Mouse (Mus musculus): ENCODE results near the gene Pcnx3.

Gene Pcnx3

GRCm38 (mm10) chr19:5688200-5689087 lies at the start of gene Pcnx3, which contains the start of gene Map3k11:
Gene Pcnx3, minus strand, starts transcription at chr19:5688908.
Gene Map3k11, plus strand, starts transcription at chr19:5688742.
- DNase-seq (ENCODE audit: low read depth, low spot score) = peak; percentile 99

- no peak for DNase-seq (ENCODE audit: low read depth, low spot score)
Measured at GRCm38 (mm10) chr19:5734325-5734724, 45.6 kb upstream of the Pcnx3 start.

- peak; percentile 87 for DNase-seq (ENCODE audit: low read depth, low spot score)
Measured at GRCm38 (mm10) chr19:5731264-5731978, 42.7 kb upstream of the Pcnx3 start.

GRCm38 (mm10) chr19:5730314-5731186 lies 41.8 kb upstream of the Pcnx3 start:
- no peak for DNase-seq (ENCODE audit: low read depth, low spot score)

- DNase-seq (ENCODE audit: low read depth, low spot score) = peak; percentile 66
Measured at GRCm38 (mm10) chr19:5729444-5729815, 40.7 kb upstream of the Pcnx3 start, which contains the start of gene Fam89b. Gene Fam89b, minus strand, starts transcription at chr19:5729653.

- no peak for DNase-seq (ENCODE audit: low read depth, low spot score)
Measured at GRCm38 (mm10) chr19:5728631-5729443, 40.1 kb upstream of the Pcnx3 start.

- DNase-seq (ENCODE audit: low read depth, low spot score) = no peak
Measured at GRCm38 (mm10) chr19:5727701-5728100, 39.0 kb upstream of the Pcnx3 start.

- no peak for DNase-seq (ENCODE audit: low read depth, low spot score)
Measured at GRCm38 (mm10) chr19:5726961-5727578, 38.4 kb upstream of the Pcnx3 start.

GRCm38 (mm10) chr19:5725767-5726515 lies 37.2 kb upstream of the Pcnx3 start, which contains the start of gene Ehbp1l1:
Gene Ehbp1l1, minus strand, starts transcription at chr19:5726317.
- no peak for DNase-seq (ENCODE audit: low read depth, low spot score)

GRCm38 (mm10) chr19:5725029-5725707 lies 36.5 kb upstream of the Pcnx3 start:
- no peak for DNase-seq (ENCODE audit: low read depth, low spot score)

- DNase-seq (ENCODE audit: low read depth, low spot score) = no peak
Measured at GRCm38 (mm10) chr19:5724549-5724941, 35.8 kb upstream of the Pcnx3 start.

GRCm38 (mm10) chr19:5723934-5724548 lies 35.3 kb upstream of the Pcnx3 start:
- no peak for DNase-seq (ENCODE audit: low read depth, low spot score)

- DNase-seq (ENCODE audit: low read depth, low spot score) = no peak
Measured at GRCm38 (mm10) chr19:5722848-5723425, 34.2 kb upstream of the Pcnx3 start.

GRCm38 (mm10) chr19:5721233-5721632 lies 32.5 kb upstream of the Pcnx3 start:
- DNase-seq (ENCODE audit: low read depth, low spot score) = no peak

- DNase-seq (ENCODE audit: low read depth, low spot score) = no peak
Measured at GRCm38 (mm10) chr19:5716955-5717354, 28.2 kb upstream of the Pcnx3 start.

GRCm38 (mm10) chr19:5715793-5716688 lies 27.3 kb upstream of the Pcnx3 start:
- no peak for DNase-seq (ENCODE audit: low read depth, low spot score)

GRCm38 (mm10) chr19:5713730-5714129 lies 25.0 kb upstream of the Pcnx3 start:
- no peak for DNase-seq (ENCODE audit: low read depth, low spot score)

Data from brain, embryonic 18.5 days (tissue).